Mouse (Mus musculus): ENCODE results near the gene Tmprss2.

The Tmprss2 gene

DNA sequence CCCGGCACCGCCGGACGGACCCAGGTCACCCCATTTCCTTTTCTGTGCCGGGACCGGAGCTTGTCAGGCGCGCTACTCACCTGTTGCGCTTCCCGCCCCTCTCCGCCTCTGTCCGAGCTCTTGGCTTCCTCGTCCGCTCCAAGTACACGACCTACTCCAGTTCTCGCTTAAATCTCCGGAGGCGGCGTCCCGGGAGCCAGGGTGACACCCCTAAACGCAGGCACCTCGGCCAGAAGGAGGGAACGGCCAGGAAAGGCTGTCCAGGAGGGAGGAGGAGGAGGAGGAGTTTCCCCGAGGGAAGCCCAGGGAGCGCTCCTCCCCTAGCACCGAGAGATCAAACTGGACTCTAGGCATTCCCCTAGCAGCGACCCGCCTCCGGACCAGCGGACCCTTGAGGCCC is at the start of gene Tmprss2:
Gene Tmprss2, minus strand, starts transcription at position 257 of the 400 bp plus-strand sequence.
- DNase-seq (ENCODE audit: low read depth, low spot score), result no peak

DNA sequence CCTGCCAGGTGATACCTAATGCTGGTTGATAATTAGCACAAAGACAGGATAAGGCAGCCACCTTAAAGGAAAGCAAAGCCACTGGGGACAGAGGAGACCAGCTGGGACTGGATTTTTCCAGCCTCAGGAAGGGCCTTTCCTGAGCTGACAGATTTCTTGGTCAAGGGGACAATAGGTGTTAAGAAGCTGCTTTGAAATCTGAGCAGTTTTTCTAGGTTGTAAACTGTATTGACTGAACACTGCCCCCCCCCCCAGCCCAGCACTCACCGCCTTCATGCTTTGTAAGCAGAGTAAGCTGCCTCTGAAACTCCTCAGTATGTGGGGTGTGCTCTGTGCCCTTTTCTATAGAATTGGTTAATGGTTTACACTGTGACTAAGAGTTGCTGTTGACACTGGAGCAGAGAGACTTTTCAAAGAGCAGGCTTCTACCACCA is 48.2 kb upstream of the Tmprss2 start:
- DNase-seq (ENCODE audit: low read depth, low spot score), result no peak

DNA sequence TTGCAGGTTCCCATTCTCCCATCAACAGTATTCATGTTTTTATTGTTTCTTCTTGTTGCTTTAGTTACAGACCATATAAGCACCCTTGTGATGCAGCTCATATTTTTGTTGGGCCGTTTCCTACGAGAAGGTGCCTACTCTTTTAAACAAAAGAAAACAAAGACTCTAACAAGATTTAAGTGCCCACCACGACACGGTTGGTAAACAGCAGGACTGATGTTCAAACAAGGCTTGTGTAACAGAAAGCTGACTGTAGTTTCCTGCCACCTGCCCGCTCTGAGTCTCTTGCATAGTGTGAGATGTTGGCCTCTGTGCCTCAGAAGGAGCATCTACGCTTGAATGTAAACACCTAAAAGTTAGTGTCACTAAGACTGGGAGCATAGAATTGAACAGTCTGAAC is 47.5 kb upstream of the Tmprss2 start:
- DNase-seq (ENCODE audit: low read depth, low spot score), result no peak

DNA sequence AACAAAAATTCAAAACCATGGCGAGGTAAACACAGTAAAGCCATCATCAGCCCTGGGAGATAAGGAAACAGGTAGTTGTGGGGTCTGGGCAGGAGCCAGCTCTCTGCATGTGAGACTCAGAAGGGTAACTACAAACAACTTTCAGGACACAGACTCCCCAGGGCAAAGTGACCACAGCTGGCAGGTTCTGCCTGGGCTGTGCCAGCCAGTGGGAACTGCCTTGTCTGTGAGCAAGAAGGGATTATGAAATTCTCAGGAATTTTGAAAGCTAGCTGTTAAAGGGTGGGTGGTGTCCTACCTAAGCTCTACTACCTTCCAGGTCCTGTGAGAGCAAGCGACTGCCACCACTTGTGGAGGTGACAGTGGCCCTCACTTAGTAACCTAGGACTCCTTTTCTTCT is 44.8 kb upstream of the Tmprss2 start:
- no peak for DNase-seq (ENCODE audit: low read depth, low spot score)

DNA sequence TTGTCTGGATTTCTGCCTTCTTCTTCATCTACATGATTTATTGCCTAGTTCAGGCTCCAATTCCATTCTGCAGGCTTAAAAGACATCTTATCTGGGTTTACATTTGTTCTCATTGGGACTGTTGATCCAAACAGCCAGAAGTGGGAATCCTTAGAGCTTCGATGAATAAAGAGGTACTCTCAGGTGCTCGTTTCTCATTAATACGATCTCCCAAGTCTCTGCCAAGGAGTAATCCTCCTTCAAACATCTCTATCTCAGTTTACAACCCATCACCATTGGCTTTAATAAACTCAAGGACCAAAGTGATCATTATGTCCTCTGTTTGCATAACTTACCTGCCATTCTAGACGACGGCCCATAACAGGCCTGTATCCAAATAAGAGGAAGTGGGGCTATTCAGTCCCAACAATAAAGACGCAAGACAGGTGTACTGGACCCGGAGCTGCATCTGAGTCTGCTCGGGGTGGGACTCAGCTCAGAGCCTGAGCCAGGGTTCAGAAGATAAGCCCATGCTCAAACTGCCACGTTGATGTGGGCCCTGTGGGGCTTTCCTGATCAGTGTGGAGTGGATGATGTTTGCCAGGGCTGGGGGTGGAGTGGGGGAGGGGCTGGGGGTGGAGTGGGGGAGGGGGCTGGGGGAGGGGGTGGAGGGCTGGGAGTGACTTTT is 38.7 kb upstream of the Tmprss2 start:
- no peak for DNase-seq (ENCODE audit: low read depth, low spot score)

DNA sequence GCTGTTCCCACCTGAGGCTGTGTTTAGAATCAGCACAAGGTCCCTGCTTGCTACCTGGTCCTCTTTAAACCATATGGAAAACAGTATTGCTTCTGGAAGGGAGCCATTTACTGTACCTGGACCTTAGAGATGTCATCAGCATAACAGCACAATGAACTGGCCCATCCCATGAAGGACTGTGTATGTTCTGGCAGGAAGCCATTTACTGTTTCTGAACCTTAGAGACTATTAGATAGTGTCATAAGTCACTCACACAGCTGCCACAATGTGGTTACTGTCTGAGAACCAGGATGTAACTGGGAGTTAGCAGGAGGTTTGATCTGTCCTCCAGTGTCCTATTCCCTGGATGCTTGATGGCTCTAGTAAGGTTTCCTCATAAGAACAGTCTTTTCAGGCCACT is 33.7 kb upstream of the Tmprss2 start:
- no peak for DNase-seq (ENCODE audit: low read depth, low spot score)

DNA sequence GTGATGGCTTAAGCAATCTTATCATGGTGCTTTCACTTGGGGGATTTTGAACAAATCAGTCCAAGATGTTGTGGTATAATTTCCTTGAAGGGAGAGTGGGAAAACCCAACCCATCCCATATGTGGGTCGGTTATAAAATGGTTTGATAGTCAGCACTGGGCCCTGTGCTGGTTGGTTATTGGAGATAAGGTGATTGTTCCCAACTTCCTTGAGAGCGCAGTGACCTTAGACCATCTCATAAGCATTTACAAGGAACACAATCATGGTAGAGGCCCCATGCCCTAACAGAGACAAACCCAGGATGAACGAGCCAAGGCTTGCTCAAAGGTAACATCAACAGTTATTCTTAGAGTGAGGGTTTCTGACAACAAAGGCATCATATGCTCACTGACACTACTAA is 28.6 kb upstream of the Tmprss2 start:
- DNase-seq (ENCODE audit: low read depth, low spot score), result no peak

DNA sequence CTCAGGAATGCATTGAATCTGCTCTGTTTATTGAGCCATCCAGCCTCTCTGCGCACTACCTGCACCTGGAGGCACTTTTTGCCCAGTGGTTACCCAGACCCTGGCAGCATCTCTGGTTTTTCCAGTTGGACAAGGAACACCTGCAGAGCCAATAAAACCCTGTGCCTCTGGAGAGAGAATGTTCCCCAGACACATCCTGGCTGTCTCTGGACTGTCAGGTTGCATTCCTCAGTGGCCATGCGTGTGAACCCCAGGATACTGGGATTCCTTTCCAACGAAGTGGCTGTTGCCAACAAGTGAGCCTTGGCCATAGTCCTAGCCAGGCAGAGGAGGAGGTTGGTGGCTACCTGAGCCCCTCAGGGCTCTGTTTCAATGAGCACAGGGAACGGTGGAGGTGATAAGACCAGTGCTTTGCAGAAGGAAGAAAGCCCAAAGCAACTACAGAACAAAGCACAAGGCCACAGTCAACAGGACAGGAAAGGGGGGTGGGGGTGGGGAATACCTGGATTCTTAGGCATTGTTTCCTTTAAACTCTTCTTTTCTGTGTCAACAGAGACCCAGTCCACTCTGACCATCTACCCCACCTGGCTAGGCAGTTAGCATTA is 22.0 kb upstream of the Tmprss2 start:
- no peak for DNase-seq (ENCODE audit: low read depth, low spot score)

DNA sequence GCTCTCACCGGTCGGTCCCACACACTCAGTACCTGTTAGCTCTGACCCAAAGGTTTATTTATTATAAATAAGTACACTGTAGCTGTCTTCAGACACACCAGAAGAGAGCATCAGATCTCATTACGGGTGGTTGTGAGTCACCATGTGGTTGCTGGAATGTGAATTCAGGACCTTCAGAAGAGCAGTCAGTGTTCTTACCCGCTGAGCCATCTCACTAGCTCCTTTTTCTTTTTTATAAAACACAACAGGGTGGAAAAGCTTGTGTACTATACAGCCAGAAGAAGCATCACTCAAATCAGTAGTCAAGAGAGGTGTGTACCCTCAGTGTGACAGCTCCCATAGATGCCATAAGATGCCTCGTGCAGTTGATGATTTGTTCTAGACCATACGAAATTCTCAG is 12.2 kb upstream of the Tmprss2 start:
- no peak for DNase-seq (ENCODE audit: low read depth, low spot score)

DNA sequence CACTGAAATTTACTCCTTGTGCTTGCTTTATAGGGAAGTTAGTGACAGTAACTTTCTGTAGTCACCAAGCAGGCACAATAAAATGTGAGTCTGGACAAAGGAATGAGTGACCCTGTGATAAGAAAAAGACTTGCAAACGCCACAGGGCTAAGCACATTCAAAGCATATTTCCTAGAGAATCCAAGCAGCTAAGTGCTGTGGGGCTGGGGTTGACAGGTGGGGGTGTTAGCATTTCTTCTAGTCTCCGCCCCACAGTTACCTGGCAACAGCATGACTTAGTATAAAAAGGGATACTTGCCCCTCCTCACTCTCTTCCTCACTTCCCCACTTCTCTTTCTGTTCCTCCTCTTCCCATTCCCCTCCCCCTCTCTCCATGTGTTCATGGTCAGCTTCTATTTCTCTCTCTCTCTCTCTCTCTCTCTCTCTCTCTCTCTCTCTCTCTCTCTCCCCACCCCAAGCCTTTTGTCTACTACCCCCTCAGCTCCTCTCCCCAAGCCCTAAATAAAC is 11.4 kb upstream of the Tmprss2 start:
- DNase-seq (ENCODE audit: low read depth, low spot score), result no peak

DNA sequence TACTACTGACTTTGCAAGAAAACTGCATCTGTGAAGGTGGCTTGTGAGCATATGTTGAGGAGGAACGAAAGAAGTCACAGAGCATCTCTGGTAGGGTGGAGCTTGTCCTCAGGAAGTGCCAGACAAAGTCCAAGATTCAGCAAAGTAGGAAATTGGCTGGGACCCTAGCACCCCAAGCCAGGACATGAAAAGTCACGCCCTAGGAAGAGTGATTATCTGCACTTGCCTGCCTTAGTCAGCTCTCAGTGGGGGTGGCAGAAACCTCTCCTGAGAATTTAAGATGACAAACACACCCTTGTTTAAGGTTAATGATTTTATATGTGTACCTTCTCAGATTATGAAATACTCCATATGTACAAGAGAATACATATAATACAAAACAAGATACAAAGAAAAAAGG is 7.3 kb upstream of the Tmprss2 start:
- no peak for DNase-seq (ENCODE audit: low read depth, low spot score)

DNA sequence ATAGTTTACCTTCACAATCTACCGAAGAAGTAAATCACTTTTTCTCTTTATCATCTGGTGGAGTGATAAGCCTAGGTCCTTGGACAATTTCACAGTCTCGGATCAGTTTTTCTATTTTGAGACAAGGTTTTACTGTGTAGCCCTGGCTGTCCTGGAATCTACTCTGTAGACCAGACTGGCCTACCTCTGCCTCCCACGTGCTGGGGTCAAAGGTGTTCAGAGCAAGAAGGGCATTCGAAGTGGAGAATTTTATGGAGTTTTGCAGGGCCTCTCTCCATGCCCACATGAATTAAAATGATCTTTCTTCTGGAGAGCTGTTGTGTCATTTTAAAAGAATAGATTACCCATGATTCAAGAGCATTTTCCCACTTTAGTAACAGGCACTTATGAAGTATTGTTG is 1.0 kb upstream of the Tmprss2 start:
- DNase-seq (ENCODE audit: low read depth, low spot score), result no peak

DNA sequence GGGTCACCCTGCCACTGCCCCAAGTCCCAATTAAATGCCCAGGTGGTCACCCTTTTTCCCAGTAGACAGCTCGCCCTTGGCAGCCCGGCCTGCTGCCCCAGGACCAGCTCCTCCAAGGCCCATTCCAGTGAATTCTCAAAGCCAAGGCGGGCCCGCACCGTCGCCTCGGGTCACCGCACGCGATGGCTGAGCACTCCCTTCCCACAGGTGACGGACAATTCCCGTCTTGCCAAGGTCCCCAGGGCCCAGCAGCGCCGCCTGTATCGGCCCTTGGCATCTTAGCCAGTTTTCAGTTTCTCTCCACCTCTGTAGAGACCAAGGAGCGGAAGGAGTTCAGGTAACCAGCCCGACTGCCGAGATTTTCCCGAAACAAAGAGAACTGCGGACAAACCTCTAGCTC is 749 bp downstream of the Tmprss2 start:
- DNase-seq (ENCODE audit: low read depth, low spot score), result no peak

DNA sequence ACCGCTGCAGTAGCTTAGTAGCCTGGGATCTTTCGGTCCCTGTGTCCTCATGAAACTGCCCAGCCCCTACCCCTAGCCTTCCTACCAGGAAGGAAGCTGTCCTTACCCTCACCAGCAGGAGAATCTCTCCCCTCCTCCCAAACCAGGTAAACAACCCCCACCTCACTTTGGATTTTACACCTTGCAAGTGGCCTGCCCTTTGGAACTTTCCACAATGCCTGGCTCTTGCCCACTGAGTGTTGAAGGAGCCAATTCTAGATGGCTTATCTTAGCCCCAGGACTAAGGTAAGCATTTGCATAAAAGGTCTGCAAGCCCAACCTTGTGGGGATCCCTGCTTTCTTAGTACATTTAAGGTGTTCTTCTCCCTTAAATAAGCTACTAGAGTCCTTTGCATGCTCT is 1.3 kb downstream of the Tmprss2 start:
- DNase-seq (ENCODE audit: low read depth, low spot score), result no peak

DNA sequence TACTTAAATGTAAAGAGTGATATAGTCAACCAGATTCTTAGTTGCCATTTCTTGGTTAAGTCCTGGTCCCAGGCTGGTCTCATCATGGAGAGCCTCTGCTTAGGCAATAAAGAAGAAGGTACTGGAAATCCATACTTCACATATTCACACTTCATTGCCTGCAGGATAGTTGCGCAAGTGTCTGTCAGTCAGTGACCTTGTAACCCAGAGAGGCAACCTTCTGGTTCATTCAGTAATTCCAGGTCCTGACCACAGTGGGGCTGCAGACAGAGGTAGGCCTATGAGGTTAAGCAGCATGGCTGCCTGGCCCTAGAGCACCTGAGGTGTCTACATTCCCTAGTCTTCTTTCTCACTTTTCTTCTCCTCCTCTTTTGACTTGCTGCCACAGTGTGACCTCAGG is 3.0 kb downstream of the Tmprss2 start:
- DNase-seq (ENCODE audit: low read depth, low spot score), result no peak

DNA sequence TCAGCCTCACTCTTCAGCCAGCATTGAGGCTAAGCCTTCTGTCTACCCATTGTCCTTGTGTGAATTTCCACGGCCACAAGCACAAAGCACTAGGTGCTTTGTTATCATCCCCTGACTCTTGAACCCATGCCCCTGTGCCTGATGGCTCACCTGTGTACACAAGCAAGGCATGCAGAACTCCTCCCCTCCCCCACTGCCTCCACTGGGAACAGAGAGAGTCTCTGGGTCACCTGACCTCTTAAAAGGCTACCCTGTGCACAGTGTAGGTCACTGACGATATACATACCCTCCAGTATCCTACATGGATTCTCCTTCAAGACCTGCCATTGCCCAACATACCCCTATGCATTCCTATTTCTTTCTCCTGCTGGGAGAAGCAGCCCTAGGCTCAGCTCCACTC is 4.2 kb downstream of the Tmprss2 start:
- DNase-seq (ENCODE audit: low read depth, low spot score), result no peak

DNA sequence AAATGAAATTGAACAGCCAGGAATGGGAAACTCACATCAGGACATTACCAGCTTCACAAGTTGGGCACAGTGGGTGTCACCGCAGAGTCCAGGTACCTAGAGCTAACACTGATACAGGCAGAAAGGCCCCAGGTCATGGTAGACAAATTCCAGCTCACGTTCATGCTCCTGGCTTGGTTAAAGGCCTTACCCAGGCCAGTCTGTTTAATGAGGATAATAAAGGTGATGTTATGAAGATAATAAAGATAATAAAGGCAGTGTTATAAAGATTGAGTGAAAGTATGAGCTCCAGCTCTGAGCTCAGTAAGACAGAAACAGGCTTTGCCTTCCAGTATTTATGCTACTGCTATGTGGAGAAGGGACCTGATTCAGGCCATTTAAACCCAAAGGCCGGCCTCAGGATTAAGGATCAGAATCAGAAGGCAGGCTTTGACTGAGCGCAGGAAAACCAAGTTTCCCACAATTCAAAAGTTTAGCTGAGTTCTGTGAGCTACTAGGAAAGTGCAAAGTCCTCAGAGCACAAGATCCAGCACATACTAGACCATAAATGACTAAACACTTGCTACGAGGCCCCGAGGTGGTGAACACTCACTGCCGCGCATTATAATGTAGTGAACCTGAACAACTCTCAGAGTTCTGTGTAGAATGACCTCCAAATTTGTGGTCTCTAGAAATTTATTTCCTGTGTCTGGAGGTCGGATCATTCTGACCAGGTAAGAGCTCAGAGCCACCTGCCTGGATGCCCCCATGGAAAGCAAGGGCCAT is 4.9 kb downstream of the Tmprss2 start:
- no peak for DNase-seq (ENCODE audit: low read depth, low spot score)

DNA sequence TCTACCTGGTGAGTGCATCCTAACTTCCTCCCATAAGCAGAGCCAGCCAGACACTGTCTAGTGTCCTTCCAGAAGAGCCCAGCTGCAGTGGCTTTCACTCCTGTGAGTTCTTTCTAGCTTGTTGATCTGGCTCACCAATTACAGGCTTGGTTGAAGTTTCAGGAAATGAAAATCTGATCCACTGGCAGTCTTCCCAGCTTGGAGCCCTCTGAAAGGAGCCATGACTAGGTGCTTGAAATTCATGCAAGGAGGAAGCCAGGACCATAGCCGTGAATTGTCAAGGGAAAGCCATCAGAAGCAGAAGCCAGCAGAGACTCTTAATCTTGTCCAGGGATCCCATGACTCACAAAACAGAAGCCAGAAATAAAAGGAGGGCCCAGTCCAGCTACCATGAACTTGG is 8.7 kb downstream of the Tmprss2 start:
- no peak for DNase-seq (ENCODE audit: low read depth, low spot score)

DNA sequence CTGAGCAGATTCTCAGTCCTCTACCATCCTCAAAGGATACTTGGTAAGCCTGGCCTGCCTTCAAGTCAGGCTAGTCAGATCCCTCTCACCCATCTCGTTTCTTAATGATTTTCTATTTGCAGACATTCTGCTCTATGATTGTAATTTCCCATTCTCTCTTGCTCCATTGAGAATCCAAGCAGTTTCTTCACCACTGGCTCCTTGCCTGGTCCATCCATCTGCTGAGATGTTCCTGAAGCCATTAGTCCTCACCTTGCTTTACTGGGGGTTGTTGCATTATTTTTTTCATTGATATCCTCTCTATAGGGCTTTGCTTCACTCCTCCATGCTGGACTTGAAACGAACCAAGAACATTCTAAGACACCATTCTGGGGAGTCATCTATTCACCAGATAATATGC is 10.4 kb downstream of the Tmprss2 start:
- DNase-seq (ENCODE audit: low read depth, low spot score), result no peak

DNA sequence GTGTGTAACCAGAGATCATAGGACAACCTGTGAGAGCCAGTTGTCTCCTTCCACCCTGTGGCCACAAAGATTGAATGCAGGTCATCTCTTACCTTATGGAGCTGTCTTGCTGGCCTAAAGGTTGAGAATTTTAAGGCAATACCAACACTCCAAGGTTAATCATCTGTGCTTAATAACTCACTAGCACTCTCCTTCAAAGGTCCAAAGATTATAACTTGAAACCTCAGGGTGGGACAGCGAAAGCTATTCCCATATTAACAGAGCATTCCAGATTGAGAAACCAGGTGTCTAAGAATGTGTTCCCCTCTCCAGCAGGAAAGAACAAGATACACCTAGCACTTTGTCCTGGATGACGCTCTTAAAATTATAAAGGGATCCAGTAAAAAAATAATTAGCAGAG is 12.9 kb downstream of the Tmprss2 start:
- no peak for DNase-seq (ENCODE audit: low read depth, low spot score)

DNA sequence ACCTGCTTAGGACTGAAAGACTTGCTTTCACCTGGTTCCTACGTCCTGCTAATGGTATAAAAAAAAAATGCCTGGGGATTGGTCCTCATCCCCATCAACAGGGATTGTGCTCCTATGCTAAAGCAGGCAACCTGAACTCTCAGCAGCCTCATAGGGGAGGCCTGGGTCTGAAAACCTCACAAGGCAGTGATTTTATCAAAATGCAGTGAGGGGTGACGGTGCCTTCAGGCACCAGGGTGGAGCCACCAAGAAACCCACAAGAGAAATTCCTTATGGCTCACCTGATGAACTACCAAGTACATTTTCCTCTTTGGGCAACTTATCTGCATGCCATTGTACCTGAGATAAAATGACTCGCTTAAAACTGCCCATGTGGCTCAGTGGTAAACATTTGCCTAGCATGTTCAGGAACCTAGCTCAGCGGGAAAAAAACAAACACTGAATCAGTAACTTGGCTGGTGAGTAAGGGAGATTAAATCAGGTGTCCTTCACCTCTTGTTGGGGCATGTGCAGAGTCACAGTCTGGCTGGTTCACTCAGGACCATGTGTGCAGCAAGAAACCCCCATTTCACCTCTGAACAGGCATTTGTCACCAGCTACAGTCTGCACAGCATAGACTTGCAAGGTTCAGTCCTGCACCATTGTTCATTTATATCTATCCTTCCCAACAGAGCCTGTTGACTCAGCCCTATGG is 17.0 kb downstream of the Tmprss2 start:
- no peak for DNase-seq (ENCODE audit: low read depth, low spot score)

DNA sequence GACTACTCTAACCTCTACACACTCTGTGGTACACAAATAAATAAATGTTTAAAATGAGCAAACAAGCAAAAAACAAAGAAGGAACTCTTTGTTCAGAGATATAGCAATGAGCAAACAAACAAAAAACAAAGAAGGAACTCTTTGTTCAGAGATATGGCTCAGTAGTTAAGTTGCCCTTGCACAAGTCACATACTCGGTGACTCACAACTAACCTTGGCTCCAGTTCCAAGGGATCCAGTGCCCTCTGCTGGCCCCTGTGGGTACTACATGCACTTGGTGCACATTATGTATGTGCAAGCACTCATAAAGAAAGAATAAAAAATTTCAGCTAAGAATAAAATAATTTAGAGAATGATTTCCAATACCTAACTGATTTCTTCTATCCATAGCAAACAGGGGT is 17.9 kb downstream of the Tmprss2 start:
- DNase-seq (ENCODE audit: low read depth, low spot score), result peak; percentile 35

All from retina, postnatal 7 days (tissue).